Mouse (Mus musculus) left cerebral cortex, postnatal 14 days (tissue): ENCODE measurements around the gene Mccc1. TPM values are rescaled to one million over a fixed set of nuclear protein-coding genes. Genes with fewer than 3 reads are reported as not detected.

Experiments
- DNase-seq, 2 experiments: peaks; one replicate each; pipeline ENCODE4 v3.0.0; 2021 to 2022; ENCODE audit warnings: low spot score in 2 of 2, mixed read lengths in 1 of 2
- intact Hi-C: fragments of 180-260 bp; cut with DNase I; formaldehyde crosslinking; loops from one replicate; pipeline ENCODE4 v1.15.1; 2025
- long read RNA-seq, 2 experiments: library from polyadenylated mRNA; stranded (forward); transcript quantifications; one replicate each; pipeline ENCODE4 v2.0.0; 2021
- total RNA-seq, 2 experiments: library from RNA; stranded (reverse); gene quantifications; 2 replicates each; pipeline ENCODE4 v1.2.3; 2021

Gene Mccc1
- 10 to 100 TPM; 30.0 TPM for total RNA-seq
- long read RNA-seq, experiment 1, transcript Mccc1-201 (19 exons, 2,455 nt): major isoform, 25 of 48 reads
- long read RNA-seq, experiment 1, partial matches to known transcripts: 5 of 48 reads
- long read RNA-seq, experiment 1, other reads (novel, unspliced or antisense): 18 of 48 reads
- long read RNA-seq, experiment 2, transcript Mccc1-201 (19 exons, 2,455 nt): major isoform, 24 of 44 reads
- long read RNA-seq, experiment 2, partial matches to known transcripts: 7 of 44 reads
- long read RNA-seq, experiment 2, other reads (novel, unspliced or antisense): 13 of 44 reads

- intact Hi-C loops: loop anchor here (10.0 kb wide), 1 partner anchor 64 kb away; the partner anchor contains the start of gene Acad9
- peak; percentile 95 to 98 for DNase-seq
These were observed at the start of gene Mccc1 for GRCm38 (mm10) chr3:36000275-36001239. Mccc1 (minus strand) TSS chr3:36000678.

DNA sequence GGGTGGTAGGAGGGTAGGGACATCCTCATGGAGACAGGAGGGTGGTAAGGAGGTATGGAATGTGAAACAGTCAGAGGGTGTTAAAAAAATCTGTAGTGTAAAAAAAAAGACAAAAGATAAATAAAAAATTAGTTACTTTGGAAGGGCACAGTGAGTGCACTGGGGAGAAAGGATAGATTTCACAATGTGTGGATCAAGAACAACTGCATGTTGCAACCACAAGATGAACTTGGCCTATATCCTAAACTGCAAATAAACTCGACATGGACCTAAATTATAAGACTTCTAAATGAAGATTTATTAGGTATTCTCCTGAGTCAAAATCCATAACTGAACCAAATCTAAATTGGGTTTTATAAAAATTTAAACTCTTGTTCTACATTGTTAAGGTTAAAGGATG lies 48.6 kb upstream of the Mccc1 start:
- intact Hi-C loops: no loop called here
- no peak for DNase-seq

DNA sequence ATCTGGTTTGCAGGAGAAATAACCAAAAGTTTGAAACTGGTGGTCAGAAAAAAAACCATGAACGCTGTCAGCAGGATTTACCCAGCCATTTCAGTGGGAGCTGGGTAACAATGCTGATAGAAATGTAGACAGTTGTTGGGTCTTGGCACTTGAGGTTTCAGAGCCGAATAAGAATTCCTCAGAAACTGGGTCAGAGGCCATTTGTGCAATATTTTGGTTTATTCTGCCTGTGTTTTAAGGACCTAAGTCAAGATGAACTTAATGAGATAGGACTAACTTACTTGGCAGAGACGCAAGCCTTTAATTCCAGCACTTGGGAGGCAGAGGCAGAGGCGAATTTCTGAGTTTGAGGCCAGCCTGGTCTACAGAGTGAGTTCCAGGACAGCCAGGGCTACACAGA lies 44.6 kb upstream of the Mccc1 start:
- no peak for DNase-seq
- intact Hi-C loops: no loop called here

DNA sequence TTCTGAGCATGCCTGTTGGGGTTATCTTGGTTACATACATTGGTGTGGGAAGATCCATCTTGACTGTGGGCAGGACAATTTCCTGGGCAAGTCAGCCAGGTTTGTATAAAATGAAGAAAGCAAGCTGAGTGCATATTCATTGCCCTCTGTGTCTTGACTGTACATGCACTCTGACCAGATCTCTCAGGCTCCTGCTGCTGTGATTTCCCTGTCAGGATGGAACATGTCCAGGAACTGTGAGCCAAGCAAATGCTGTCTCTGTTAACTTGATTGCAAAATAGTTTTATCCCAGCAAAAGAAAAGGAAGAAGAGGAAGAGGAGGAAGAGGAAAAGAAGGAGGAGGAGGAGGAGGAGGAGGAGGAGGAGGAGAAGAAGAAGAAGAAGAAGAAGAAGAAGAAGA lies 44.0 kb upstream of the Mccc1 start:
- no peak for DNase-seq
- intact Hi-C loops: no loop called here

GRCm38 (mm10) chr3:36031740-36032510 lies 31.4 kb upstream of the Mccc1 start:
- no peak for DNase-seq
- intact Hi-C loops: no loop called here

GRCm38 (mm10) chr3:36029993-36030392 lies 29.5 kb upstream of the Mccc1 start:
- intact Hi-C loops: no loop called here

DNA sequence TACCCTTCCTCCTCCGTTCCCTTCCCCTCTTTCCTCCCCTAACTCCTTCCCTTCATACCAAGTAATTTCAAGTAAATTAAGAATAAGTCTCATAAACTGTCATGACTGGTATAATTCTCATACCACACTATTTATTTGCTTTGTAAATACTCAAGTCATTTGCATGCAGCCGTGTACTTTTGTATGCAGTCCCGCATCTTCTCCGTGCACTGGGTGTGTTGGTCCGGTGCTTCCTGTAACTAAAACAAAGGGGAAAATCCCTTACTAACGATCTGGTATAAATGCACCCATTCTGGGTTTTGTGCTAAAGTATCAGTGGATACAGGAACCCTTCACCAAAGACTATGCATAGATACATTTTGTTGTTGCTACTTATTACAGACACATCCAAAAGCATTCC lies 25.3 kb upstream of the Mccc1 start:
- intact Hi-C loops: no loop called here
- no peak for DNase-seq

More at GRCm38 (mm10) chr3:36029993-36030392, 29.5 kb upstream of the Mccc1 start:
- no peak for DNase-seq

DNA sequence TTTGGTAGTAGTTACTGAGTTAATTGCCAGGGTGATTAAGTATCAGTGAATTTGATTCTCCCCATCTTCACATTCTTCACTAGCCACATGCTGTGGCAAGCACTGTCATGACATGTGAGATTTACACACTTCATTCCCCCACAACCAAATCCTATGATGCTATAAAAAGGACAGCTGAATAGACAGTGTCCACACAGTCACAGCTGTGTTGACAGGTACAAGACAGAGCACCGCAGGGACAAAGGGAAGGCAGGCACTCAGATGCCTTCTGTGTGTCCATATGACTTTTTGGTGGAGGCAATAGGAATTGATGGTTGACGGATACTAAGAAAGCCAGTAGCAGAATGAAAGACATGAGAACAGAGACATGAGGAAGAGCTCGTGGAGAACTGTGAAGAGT lies 10.8 kb upstream of the Mccc1 start:
- intact Hi-C loops: no loop called here
- no peak for DNase-seq

DNA sequence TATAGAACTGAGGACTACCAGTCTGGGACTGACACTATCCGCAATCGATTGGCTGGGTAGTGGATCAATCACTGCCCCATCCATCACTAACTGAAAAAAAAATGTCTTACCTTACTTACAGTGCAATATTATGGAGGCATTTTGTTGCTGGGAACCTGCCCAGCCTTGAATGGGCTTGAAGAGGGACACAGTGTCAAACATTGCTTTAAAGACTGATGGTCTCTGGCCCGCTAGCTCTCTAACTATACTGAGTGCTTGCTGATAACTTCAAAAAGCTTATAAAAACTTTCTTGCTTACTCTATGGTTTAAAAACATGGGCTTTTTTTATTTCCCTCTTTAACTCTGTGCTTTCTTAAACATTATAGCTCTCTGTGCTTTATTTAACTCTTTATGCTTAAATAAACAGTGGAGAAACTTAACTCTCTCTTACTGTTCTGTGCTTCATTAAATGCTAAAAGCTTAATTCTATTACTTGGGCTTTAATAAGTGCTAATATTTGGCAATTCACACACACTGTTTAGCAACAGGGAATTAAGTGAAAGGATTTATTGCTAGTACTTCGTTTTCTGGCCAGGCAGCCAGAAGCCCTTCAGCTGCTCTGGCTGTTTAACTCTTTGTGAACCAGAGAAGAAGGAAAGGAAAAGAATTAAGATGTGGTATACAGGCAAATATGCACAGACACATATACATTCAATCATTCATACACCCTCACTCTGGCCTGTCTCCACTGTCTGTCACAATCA lies 8.1 kb upstream of the Mccc1 start:
- intact Hi-C loops: loop anchor here (10.0 kb wide), 1 partner anchor 56 kb away; the partner anchor contains the start of gene Acad9
- no peak for DNase-seq

DNA sequence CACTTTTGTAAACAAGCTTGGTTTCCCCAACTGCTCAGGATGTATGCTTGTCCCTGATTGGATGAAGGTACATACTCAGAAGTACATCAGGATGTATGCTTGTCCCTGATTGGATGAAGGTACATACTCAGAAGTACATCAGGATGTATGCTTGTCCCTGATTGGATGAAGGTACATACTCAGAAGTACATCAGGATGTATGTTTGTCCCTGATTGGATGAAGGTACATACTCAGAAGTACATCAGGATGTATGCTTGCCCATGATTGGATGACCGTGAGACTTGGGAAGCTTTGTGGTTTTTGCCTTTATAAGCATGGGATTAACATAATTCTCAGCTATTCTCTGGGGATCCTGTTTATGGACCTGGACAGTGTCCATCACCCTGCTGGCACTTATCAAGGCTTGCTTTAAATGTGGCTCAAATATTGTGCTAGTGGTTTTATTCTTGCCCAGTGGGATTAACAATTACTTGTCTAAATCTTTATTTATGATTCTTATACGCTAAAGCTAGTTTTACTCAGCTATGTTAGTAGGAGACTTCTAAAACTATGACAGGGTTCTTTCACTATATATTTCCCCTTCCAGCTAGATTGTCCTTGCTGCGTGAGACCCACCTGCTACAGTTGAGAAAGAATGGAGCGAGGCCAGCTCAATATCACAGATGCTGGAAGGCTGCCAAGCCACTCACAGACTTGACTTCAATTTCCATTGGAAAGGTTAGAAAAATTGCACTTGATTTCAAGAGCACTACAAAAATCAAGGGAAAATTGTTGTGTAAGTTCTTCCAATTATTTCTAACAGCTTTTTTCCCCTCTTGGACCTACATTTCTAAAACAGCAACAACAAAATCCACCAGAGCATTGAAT lies 3.8 kb upstream of the Mccc1 start:
- intact Hi-C loops: loop anchor here (10.0 kb wide), 1 partner anchor 61 kb away; the partner anchor contains the start of gene Acad9
- DNase-seq: peak in 1 of 2 experiments; percentile 18

DNA sequence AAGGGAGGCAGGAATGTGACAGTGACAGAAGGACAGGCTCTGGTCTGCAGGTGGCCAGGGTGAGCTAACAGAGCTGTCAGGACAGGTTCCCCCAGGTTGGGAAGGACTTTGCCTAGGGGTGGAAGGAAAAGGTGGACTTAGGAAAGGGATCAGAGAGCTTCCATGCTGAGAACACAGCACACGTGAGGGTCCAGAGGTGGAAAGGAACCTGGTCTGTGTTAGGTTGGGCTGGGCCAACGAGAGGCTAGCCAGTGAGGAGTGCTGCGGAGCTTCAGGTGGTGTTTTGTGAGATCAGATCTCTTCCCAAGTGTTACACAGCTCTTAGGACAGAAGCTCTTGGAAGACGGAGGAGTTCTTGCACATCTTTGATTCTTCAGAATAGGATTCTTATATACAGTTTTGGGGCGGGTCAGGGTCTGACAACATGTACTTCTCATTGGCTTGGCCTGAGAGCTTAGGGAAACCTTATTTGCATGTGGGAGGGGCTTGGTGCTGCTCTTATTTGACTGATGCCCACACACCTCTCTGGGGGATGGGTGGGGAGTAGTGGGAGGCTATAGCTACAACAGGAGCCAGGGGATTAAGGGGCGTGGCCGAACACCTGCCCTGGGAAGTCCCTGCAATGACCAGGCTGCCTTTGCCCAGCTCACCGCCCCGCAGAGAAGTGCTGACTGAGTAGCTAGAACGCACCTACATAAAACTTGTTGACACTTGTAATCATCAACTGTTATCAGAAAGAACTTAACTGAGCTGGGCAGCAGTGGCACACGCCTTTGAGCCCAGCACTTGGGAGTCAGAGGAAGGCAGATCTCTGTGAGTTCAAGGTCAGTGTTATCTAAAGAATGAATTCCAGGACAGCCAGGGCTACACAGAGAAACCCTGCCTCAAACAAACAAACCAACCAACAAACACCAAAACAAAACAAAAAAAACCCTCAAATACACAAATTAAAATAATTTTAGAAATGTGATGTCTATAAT lies 5.6 kb downstream of the Mccc1 start:
- intact Hi-C loops: no loop called here
- DNase-seq: no peak

- no peak for DNase-seq
- intact Hi-C loops: no loop called here
These were observed 9.8 kb downstream of the Mccc1 start for GRCm38 (mm10) chr3:35990715-35991114.

DNA sequence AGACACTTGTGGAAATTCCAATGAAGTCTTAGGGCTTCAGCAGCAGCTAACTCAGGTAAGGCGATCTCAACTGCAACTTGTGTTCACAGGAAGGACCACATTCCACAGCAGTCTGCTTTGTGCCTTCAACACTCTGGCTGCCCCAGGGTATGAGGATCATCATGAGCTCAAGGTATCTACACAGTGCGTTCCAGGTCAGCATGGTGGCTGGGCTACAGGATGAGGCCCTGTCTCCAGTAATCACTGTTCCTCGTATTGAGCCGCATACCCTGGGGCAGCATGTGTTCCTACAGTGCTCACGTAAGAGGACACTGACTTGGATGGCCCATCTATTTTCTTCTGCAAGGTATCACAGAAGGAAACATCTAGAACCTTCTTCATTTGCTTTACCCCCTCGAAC lies 12.4 kb downstream of the Mccc1 start:
- DNase-seq: no peak
- intact Hi-C loops: no loop called here

- intact Hi-C loops: no loop called here
- DNase-seq: no peak
These were observed 14.2 kb downstream of the Mccc1 start for GRCm38 (mm10) chr3:35986266-35986665.

- intact Hi-C loops: loop anchor here (10.0 kb wide), 1 partner anchor 289 kb away; no protein-coding TSS in a partner anchor
- DNase-seq: peak; percentile 29
These were observed 26.9 kb downstream of the Mccc1 start for GRCm38 (mm10) chr3:35973551-35973950.

GRCm38 (mm10) chr3:35972985-35973384 lies 27.5 kb downstream of the Mccc1 start:
- DNase-seq: peak; percentile 60 to 70
- intact Hi-C loops: loop anchor here (10.0 kb wide), 1 partner anchor 288 kb away; no protein-coding TSS in a partner anchor

- DNase-seq: peak; percentile 18 to 35
- intact Hi-C loops: loop anchor here (10.0 kb wide), 1 partner anchor 286 kb away; no protein-coding TSS in a partner anchor
These were observed 29.3 kb downstream of the Mccc1 start for GRCm38 (mm10) chr3:35971149-35971548.
